Mouse (Mus musculus) erythroblast, adult 5-6 weeks (primary cell): ENCODE measurements at regions not wholly inside any gene's neighbourhood (a gene's known extent, or its start where the extent isn't known, plus 50 kb on each side); places are given as distances from the start of the nearest gene placed in this dataset.

Source experiments
- ATAC-seq: replicated peaks from 2 replicates; pipeline ENCODE4 v1.8.0; 2016; ENCODE audit warnings: moderate number of reproducible peaks, mild to moderate bottlenecking, moderate TSS enrichment, inconsistent platforms; ENCODE audit not compliant: poor library complexity, low FRiP score, severe bottlenecking

DNA sequence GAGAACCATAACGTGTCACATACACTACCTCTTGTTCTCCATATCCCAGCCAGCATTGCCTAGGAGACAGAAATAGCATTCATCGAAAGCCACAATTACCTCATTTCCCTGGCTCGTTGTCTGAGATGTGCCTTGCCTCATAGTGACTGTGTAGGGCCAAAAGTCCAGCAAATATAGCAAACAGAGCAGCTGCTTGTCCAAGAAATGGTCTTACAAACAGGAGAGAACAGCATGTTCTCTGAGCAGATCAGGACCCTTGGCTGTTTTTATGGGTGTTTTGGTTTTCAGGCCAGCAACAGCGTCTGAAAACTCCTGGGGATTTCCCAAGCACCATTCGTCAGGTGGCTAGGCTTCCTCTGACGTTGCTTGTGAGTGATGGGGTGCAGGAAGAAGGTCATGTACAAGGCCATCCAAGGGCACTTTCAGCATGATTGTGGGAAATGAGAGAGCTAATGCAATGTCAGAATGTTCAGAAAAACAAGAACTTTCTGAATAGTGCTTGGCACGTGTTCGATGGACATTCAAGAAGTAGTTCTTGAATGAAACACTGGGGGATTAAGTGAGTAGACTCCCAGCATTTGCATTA is 528.9 kb upstream of the Pappa start:
- ATAC-seq: no peak

GRCm38 (mm10) chr4:64598465-64598864 is 525.5 kb upstream of the Pappa start:
- no peak for ATAC-seq

DNA sequence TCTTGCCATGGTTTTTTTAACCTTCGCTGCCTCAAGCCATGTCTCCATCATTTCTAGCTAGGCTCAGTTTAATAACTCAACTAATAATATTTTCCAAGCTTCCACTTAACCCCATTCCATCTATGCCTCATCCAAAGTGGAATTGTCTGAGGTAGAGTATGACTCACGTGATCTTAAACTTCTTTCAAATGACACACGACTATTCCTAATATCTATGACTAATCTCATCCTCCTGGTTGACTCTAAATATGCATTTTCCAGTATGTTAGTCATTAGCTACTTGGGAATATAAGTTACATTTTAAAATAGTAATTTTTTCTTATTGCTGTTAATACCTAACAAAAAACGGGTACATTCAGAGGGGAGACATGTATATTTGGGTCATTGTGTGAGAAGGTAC is 524.8 kb upstream of the Pappa start:
- no peak for ATAC-seq

DNA sequence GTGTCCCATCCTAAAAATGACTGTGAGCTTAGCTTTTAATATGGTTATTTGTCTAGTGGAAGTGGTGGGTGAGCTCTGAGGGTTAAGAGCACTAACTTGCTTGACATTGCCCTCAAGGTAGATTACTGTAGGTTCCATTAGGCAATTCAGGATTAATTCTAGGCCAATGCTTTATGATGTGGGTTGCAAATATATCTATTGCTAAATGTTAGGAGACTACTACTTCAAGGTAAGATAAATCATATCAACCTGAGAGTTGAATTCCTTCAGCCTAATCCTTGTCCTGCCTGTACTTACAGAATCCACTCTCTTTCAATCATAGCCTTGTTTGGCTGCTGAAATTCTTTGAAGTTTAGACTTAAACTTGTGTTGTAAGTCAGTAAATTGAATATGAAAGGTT is 501.2 kb upstream of the Pappa start:
- ATAC-seq: no peak

GRCm38 (mm10) chr4:64632189-64632588 is 491.8 kb upstream of the Pappa start:
- ATAC-seq: no peak

GRCm38 (mm10) chr4:64635256-64635962 is 488.6 kb upstream of the Pappa start:
- ATAC-seq: no peak

- ATAC-seq: no peak
These were observed 483.9 kb upstream of the Pappa start for GRCm38 (mm10) chr4:64640056-64640455.

GRCm38 (mm10) chr4:64640976-64641375 is 483.0 kb upstream of the Pappa start:
- no peak for ATAC-seq

DNA sequence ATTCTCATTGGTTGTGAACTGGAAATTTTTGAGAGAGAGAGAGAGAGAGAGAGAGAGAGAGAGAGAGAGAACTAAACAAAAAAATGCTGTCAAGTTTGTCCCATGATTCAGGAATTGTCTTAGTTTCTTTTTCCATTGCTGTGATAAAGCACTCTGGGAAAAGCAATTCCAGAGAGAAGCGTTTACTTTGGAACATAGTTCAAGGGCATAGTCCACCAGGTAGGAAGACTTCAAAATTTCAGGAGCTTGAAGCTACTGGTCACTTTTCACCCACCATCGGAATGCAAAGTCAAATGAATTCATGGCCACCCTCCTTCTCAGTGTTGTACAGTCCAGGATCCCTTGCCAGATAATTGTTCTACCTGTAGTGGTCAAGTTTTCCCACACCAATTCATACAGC is 478.8 kb upstream of the Pappa start:
- ATAC-seq: no peak

DNA sequence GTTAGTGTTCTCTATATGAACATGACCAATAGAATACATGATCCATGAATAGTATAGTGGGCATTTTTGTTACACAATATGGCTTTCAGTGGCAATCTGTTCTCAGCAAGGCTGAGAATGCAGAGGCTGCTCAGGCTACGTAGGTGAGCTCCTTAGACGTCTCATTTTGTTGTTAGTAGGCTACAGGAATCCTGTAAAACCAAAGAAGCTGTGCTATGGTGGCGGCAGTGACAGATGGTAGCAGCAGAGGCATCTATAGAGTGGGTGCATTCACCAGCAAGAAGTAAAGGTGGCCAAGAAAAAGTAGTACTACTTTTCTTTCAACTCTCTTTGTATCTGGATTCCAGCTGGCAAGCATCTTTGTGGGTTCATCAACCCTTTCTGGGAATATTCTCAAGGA is 469.8 kb upstream of the Pappa start:
- no peak for ATAC-seq

DNA sequence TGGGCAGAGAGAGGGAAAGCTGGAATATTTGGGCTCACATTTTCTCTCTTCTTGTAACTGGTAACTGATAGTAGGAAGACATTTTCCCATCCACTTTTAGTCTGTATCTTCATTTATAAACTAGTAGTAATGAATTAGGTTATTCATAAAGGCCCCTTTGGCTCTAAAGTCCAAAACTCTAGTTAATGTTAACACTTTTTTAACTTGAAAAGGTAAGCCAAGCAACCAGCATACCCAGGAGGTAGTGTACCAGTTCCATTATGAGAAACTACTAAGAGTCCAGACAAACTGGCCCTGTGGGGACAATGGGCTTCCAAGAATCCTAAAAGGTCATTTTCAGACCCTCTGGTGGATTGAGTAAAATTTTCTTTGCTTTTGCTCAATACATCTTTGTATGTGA is 468.4 kb upstream of the Pappa start:
- ATAC-seq: no peak

GRCm38 (mm10) chr4:64663722-64664121 is 460.3 kb upstream of the Pappa start:
- ATAC-seq: no peak

DNA sequence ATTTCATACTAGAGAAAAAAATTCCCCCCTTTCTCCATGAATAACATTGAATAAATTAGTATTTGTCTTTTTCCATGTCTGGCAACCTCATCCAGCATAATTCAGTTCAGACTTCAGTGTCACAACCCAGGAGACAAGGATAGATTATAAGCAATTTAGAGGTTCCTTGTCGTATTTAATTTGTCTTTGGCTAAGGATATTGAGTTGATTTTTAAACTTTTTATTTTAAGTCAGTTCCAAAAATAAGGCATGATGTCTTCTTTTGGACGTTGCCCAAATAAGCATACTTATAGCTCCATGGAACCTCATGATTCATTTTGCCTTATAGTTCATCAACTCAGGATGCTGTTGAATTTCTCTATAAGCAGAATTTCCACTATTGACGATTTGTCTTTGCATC is 456.0 kb upstream of the Pappa start:
- ATAC-seq: no peak

DNA sequence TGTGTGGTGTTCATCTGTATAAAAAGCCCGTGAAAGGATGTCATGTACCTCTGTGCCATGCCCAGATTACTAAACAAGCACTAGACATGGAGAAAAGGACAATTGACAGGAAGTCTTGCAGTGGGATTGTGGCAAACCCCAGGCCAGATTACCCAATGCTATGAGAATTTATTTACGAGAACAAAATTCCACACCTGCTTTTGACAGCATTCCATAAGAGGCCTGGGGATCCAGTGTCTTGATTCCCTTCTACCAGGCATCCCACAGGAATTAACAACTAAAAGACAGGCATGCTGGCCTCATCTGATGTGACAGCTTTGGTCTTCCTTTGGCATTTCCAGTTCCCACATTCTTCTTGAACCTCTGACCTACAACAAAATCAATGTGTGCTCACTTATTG is 454.3 kb upstream of the Pappa start:
- no peak for ATAC-seq

DNA sequence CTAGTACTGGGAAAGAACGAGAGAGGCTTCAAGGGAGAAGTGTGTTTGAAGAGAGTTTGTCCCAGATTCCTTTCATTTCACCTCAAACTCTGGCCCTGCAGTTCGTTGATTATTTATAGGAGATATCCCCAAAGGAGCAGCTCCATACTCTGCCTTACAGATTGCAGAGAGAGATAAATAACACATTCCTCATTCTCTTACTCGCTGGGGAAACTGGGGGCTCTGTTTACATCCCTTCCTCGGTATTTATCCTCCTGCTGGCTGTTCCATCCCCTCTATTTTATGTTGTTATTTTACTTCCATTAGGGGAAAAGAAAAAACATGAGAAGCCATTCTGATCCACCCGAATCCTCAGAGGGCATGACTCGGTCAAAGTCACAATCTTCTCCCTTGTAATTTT is 447.5 kb upstream of the Pappa start:
- no peak for ATAC-seq

GRCm38 (mm10) chr4:64676881-64677280 is 447.1 kb upstream of the Pappa start:
- no peak for ATAC-seq

- no peak for ATAC-seq
These were observed 439.3 kb upstream of the Pappa start for GRCm38 (mm10) chr4:64684654-64685053.

GRCm38 (mm10) chr4:64696134-64696533 is 427.8 kb upstream of the Pappa start:
- no peak for ATAC-seq

- ATAC-seq: no peak
These were observed 400.7 kb upstream of the Pappa start for GRCm38 (mm10) chr4:64723296-64723695.

GRCm38 (mm10) chr4:64724851-64725250 is 399.1 kb upstream of the Pappa start:
- no peak for ATAC-seq

GRCm38 (mm10) chr4:64755986-64756385 is 368.0 kb upstream of the Pappa start:
- no peak for ATAC-seq

- no peak for ATAC-seq
These were observed 355.4 kb upstream of the Pappa start for GRCm38 (mm10) chr4:64768610-64769009.
